Mouse (Mus musculus) neural tube, embryonic 11.5 days (tissue): ENCODE measurements around the gene Atxn2. TPM values are rescaled to one million over a fixed set of nuclear protein-coding genes. Genes with fewer than 3 reads are reported as not detected.

Source experiments
- ATAC-seq: fragments of 200-750 bp; cut with Nextera tagmentation; 2 replicates; pipeline ENCODE4 v1.8.0; 2017; ENCODE audit warnings: moderate number of reproducible peaks, mild to moderate bottlenecking, moderate TSS enrichment, moderate library complexity; ENCODE audit not compliant: insufficient read depth, low FRiP score, low TSS enrichment
- DNase-seq: peaks from one replicate; pipeline ENCODE4 v3.0.0-alpha.2; 2015; ENCODE audit warnings: low spot score
- H3K27ac ChIP-seq: fragments of 300-500 bp; sonication (generic); 2 replicates; pipeline ENCODE4 v1.5.1; 2014; ENCODE audit warnings: low read depth, mild to moderate bottlenecking, low read length
- H3K27me3 ChIP-seq: fragments of 300-500 bp; sonication (generic); 2 replicates; pipeline ENCODE4 v1.6.1; 2014; ENCODE audit warnings: mild to moderate bottlenecking, low read length, mixed read lengths; ENCODE audit not compliant: control insufficient read depth, insufficient read depth
- H3K36me3 ChIP-seq: fragments of 300-500 bp; sonication (generic); 2 replicates; pipeline ENCODE4 v1.6.1; 2014; ENCODE audit warnings: mild to moderate bottlenecking, low read length, moderate library complexity, mixed read lengths; ENCODE audit not compliant: control insufficient read depth, insufficient read depth
- H3K4me1 ChIP-seq: fragments of 300-500 bp; sonication (generic); 2 replicates; pipeline ENCODE4 v1.6.1; 2014; ENCODE audit warnings: low read length, mixed read lengths; ENCODE audit not compliant: control insufficient read depth, insufficient read depth
- H3K4me2 ChIP-seq: fragments of 300-500 bp; sonication (generic); 2 replicates; pipeline ENCODE4 v1.6.1; 2014; ENCODE audit warnings: low read depth, mild to moderate bottlenecking, moderate library complexity
- H3K4me3 ChIP-seq: fragments of 300-500 bp; sonication (generic); 2 replicates; pipeline ENCODE4 v1.5.1; 2014; ENCODE audit warnings: low read depth, low read length
- H3K9ac ChIP-seq: fragments of 300-500 bp; sonication (generic); 2 replicates; pipeline ENCODE4 v1.6.1; 2014; ENCODE audit warnings: mild to moderate bottlenecking, low read length
- H3K9me3 ChIP-seq: fragments of 300-500 bp; sonication (generic); 2 replicates; pipeline ENCODE4 v1.6.1; 2016; ENCODE audit warnings: low read length; ENCODE audit not compliant: control insufficient read depth
- WGBS: fragments of 180-500 bp; shearing (Covaris S2); extraction: QIAGEN DNeasy Blood & Tissue Kit; methylation state at CpG from one replicate; pipeline ENCODE4 v1.1.7; 2014; 5-methylcytosine and 5-hydroxymethylcytosine counted together
- polyA plus RNA-seq: library from polyadenylated mRNA; unstranded; fragments of >200 nt; fragmentation: Nextera tagmentation; extraction: Ambion mirVana; gene quantifications from 2 replicates; pipeline ENCODE4 v1.2.1, GENCODE M21; 2014

Gene Atxn2
- polyA plus RNA-seq, 1 experiment from 2014 or later, result 101 TPM

DNA sequence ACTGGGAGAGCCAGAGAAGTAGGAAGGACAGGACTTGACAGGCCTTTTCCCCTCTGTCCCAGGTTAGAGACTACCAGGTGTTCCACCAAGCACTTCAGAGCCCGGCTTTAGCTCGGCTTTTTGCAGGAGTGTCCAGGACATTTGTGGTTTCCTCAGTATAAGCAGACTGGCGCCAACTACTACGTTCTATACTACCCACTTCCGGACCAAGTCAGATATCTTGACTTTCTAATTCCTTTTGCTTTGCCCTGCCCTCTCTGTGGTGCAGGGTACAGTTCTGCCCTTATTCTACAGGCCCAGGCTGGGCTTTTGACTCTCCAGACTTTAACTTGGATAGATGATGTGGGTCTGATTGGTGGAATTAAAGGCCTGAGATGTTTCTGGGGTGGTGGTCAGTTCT is 108.4 kb downstream of the Atxn2 start:
- H3K4me1 ChIP-seq, result no peaks in the 10 kb centered on the region
- no peak overlapping the region for H3K4me2 ChIP-seq
- no peak for ATAC-seq
- no peak for DNase-seq
- WGBS, result 96% methylated on average over 5 of the region's 5 CpGs
- peaks cover 22% of the 10 kb centered on the region for H3K36me3 ChIP-seq
- H3K9ac ChIP-seq, result no peak overlapping the region
- H3K4me3 ChIP-seq, result no peak overlapping the region
- H3K9me3 ChIP-seq, result no peaks in the 10 kb centered on the region
- no peak overlapping the region for H3K27ac ChIP-seq
- H3K27me3 ChIP-seq, result no peaks in the 10 kb centered on the region

DNA sequence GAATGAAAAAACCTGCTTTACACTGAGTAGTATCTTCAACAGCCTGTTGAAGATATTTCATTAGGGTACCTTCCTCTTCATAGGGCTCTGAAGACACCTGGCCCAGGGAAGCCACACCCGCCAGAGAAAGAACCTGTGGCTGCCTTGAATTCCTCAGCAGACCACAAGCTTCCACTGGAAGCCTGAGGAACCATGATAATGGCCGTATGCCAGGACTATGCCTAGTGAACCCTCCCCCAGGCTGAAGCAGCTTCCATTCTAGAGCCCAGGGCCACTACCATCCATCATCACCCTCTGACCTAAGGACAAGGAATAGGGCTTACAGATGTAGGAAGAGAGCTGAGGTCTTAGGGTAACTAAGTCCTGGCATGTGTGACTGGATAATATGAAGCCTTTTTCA is 109.0 kb downstream of the Atxn2 start:
- H3K4me1 ChIP-seq, result no peaks in the 10 kb centered on the region
- DNase-seq (no peak), ATAC-seq (no peak)
- H3K9me3 ChIP-seq, result no peaks in the 10 kb centered on the region
- H3K27ac ChIP-seq, result no peak overlapping the region
- no peak overlapping the region for H3K4me3 ChIP-seq
- 83% methylated on average over 2 of the region's 2 CpGs for WGBS
- H3K4me2 ChIP-seq, result no peak overlapping the region
- H3K9ac ChIP-seq, result no peak overlapping the region
- H3K27me3 ChIP-seq, result no peaks in the 10 kb centered on the region
- H3K36me3 ChIP-seq, result peaks cover 22% of the 10 kb centered on the region

DNA sequence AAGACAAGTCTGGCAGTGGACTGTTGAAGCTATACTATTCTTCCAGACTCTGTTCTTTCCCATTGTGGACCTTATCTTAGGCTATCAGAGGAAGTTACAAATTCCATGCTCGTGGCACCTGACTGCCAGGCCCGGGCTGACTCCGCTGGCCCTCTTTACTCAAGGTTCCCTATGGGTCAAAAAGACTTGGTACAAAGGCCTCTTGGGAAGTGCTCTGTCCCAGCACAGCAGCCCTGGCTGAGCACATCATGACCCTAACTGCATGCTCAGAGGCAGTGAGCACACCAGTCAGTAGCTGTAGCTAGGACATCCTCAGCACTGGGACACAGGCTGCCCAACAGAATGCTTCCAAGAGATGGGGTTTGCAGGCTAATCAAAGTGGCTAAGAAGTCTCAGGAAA is 109.5 kb downstream of the Atxn2 start:
- Histone ChIP-seq H3K9ac (no peak overlapping the region), H3K27ac (no peak overlapping the region), H3K9me3 (no peaks in the 10 kb centered on the region), H3K4me1 (no peaks in the 10 kb centered on the region), H3K4me3 (no peak overlapping the region), H3K27me3 (no peaks in the 10 kb centered on the region), H3K4me2 (no peak overlapping the region), H3K36me3 (peaks cover 22% of the 10 kb centered on the region)
- WGBS, result 94% methylated on average over 3 of the region's 3 CpGs
- ATAC-seq (no peak), DNase-seq (no peak)

DNA sequence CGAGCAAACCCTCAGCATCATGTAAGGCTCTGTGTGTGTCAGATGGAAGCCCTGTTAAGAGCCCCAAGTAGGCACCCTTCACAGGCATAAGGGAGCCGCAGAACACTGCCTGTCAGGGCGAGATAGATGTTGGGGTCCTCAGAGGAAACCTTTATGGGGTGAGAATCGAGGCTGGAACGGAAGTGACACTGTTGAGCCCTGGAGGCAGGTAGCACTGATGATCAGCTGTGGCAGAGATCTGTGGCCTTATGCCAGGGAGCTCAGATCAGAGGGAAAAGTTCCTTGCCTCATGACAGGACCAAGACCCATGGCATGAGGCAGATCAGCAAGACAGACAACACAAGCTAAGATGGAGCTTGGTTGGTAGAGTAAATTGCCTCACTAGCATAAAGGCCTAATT is 110.0 kb downstream of the Atxn2 start:
- no peak overlapping the region for H3K4me3 ChIP-seq
- no peak overlapping the region for H3K4me2 ChIP-seq
- H3K27me3 ChIP-seq, result no peaks in the 10 kb centered on the region
- H3K4me1 ChIP-seq, result no peaks in the 10 kb centered on the region
- DNase-seq, result no peak
- H3K9me3 ChIP-seq, result no peaks in the 10 kb centered on the region
- ATAC-seq, result no peak
- H3K9ac ChIP-seq, result no peak overlapping the region
- H3K36me3 ChIP-seq, result peaks cover 21% of the 10 kb centered on the region
- no peak overlapping the region for H3K27ac ChIP-seq
- WGBS, result 84% methylated on average over 5 of the region's 5 CpGs

DNA sequence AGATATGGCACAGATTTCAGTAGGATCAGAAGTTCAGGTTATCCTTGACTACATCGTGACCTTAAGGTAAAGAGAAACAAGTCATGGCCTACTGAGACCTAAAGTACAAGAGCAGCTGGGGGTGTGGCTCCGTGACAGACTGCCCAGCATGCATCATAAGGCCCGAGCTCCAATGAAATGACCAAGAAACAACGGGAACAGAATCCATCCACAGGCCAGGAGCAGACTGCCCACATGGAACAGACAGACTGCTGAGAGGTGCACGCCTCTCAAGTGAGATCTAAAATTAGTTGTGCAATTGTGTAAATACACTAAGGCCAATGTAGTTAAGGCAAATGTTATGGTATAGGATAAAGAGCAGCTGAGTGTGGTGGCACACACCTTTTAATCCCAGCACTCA is 110.4 kb downstream of the Atxn2 start:
- no peak overlapping the region for H3K4me2 ChIP-seq
- no peak overlapping the region for H3K27ac ChIP-seq
- H3K4me3 ChIP-seq, result no peak overlapping the region
- DNase-seq, result no peak
- H3K27me3 ChIP-seq, result no peaks in the 10 kb centered on the region
- H3K4me1 ChIP-seq, result no peaks in the 10 kb centered on the region
- no peak for ATAC-seq
- no peaks in the 10 kb centered on the region for H3K9me3 ChIP-seq
- WGBS, result 73% methylated on average over 5 of the region's 5 CpGs
- peaks cover 17% of the 10 kb centered on the region for H3K36me3 ChIP-seq
- H3K9ac ChIP-seq, result no peak overlapping the region

DNA sequence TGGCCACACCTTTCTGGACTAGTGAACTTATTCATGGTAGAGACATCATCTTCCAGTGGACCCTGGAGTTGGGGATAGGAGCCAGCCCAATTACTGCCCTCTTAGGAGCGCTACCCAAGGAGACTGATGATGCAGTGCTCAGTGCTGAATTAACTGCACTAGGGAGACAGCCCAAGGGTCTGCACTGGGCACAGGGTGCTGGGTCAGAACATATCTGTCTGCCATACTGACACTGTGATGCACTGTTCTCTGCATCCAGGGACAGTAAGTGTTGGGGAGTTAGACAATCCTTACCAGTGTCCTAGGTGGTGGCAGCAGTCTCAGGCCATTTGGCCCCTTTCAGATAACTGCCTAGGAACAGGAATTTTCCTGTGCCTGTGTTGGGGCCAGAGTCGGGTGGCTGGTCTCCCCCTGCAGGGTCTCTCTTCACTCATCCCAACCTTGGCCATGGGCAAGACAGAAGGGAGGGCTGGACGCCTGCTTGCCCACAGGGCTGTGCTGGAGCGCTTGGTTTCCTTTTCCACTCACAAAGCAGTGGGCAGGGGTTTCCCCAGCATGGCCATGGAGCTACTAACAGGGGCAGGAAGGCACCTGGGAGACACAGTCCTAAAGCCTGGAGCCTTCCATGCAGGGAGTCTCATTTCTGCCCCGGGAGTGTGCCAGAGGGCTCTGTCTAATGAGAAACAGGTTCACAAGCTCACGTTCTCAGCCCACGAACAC is 111.8 kb downstream of the Atxn2 start:
- H3K27ac ChIP-seq, result no peak overlapping the region
- H3K9me3 ChIP-seq, result no peaks in the 10 kb centered on the region
- DNase-seq, result no peak
- ATAC-seq, result no peak
- H3K4me1 ChIP-seq, result no peaks in the 10 kb centered on the region
- no peak overlapping the region for H3K9ac ChIP-seq
- no peak overlapping the region for H3K4me3 ChIP-seq
- peaks cover 5% of the 10 kb centered on the region for H3K27me3 ChIP-seq
- 71% methylated on average over 7 of the region's 7 CpGs for WGBS
- peaks cover 8% of the 10 kb centered on the region for H3K36me3 ChIP-seq
- H3K4me2 ChIP-seq, result no peak overlapping the region

DNA sequence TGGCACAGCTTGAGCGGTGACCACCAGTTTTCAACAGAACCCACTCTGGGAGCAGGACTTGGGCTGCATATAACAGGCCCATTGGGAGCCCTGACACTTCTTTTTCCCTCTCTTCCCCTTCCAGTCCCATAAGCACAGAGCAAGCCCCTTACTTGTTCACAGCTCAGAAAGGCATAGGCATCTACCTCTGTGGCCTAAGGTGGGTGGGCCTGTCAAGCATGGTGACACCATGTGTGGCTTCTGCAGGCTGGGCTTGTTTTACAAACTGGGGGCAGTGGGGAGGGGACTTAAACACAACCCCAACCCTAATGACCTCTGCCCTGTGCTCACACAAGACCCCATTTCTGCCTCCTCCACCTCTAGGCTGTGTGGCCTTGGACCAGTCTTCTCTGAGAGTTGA is 112.5 kb downstream of the Atxn2 start:
- H3K27ac ChIP-seq, result no peak overlapping the region
- WGBS, result 100% methylated on average over 1 of the region's 1 CpGs
- H3K27me3 ChIP-seq, result peaks cover 11% of the 10 kb centered on the region
- H3K9ac ChIP-seq, result no peak overlapping the region
- H3K9me3 ChIP-seq, result no peaks in the 10 kb centered on the region
- 0 out of 2 replicates have a peak, but pooled peaks cover 6% of the 10 kb centered on the region for H3K4me1 ChIP-seq
- no peak overlapping the region for H3K4me2 ChIP-seq
- ATAC-seq (no peak), DNase-seq (no peak)
- H3K4me3 ChIP-seq, result no peak overlapping the region
- peaks cover 2% of the 10 kb centered on the region for H3K36me3 ChIP-seq

DNA sequence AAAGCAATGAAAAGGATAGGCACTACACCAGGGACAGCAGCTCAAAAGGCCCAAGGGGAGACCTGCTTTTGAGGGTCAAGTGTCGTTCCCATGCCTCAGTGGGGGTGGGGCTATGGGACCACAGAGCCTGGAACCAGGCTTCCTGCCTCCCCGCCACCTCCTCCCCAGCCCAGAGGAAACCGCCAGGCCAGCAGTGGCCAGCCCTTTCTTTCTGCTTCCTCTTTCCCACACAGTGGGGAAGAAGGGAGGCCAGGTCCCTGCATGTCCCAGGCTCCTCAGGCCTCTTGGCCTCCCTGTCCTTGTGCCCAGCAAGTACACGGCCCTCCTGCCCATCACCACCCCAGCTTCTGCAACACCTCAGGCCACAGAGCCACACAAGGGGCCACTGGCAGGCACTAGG is 113.0 kb downstream of the Atxn2 start:
- no peaks in the 10 kb centered on the region for H3K36me3 ChIP-seq
- no peak for DNase-seq
- 0 out of 2 replicates have a peak, but pooled peaks cover 10% of the 10 kb centered on the region for H3K4me1 ChIP-seq
- H3K27ac ChIP-seq, result 0 out of 2 replicates have a peak overlapping the region, but pooled peaks have one; percentile 4
- no peak overlapping the region for H3K4me3 ChIP-seq
- no peak overlapping the region for H3K4me2 ChIP-seq
- no peaks in the 10 kb centered on the region for H3K9me3 ChIP-seq
- no peak for ATAC-seq
- H3K27me3 ChIP-seq, result peaks cover 14% of the 10 kb centered on the region
- WGBS, result 65% methylated on average over 4 of the region's 4 CpGs
- no peak overlapping the region; the same call in 1 of the 2 replicates for H3K9ac ChIP-seq

DNA sequence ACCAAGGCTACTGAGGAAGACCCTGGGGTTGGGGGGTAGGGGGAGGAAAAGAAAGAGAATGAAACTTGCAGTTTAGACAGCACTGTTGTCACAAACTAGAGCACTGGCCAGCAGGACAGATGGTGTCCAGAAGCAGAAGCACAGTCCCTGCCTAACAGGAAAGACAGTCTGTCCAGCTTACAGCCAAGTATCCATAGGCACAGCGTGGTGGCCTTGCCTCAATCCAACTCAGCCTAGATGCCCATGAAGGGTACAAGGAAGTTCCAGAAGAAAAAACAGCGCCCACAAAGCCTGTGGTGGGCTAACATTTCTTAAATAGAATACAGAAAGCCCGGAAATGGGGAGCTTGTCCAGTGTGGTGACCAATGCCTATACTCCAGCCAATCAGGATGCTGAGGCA is 114.5 kb downstream of the Atxn2 start:
- Histone ChIP-seq H3K4me2 (no peak overlapping the region), H3K4me3 (no peak overlapping the region), H3K27ac (no peak overlapping the region), H3K9me3 (no peaks in the 10 kb centered on the region), H3K4me1 (0 out of 2 replicates have a peak, but pooled peaks cover 10% of the 10 kb centered on the region), H3K36me3 (no peaks in the 10 kb centered on the region), H3K9ac (no peak overlapping the region), H3K27me3 (peaks cover 21% of the 10 kb centered on the region)
- no peak for ATAC-seq
- DNase-seq, result no peak
- 83% methylated on average over 3 of the region's 3 CpGs for WGBS
